Mouse (Mus musculus) neural tube, embryonic 12.5 days (tissue): ENCODE results near the gene Elob. TPM values are rescaled to one million over a fixed set of nuclear protein-coding genes. Genes with fewer than 3 reads are reported as not detected.
A peak's percentile ranks its signal among the peaks of the same experiment; 100 is the strongest.

Source experiments
- ATAC-seq: fragments of 200-750 bp; cut with Nextera tagmentation; 2 replicates; pipeline ENCODE4 v1.8.0; 2017; ENCODE audit warnings: low read depth, mild to moderate bottlenecking, moderate TSS enrichment, moderate library complexity; ENCODE audit not compliant: low FRiP score
- H3K27ac ChIP-seq: fragments of 300-500 bp; sonication (generic); 2 replicates; pipeline ENCODE4 v1.5.1; 2016
- H3K27me3 ChIP-seq: fragments of 300-500 bp; sonication (generic); replicated peaks from 2 replicates; pipeline ENCODE4 v1.6.1; 2016; ENCODE audit warnings: mild to moderate bottlenecking
- H3K36me3 ChIP-seq: fragments of 300-500 bp; sonication (generic); 2 replicates; pipeline ENCODE4 v1.6.1; 2016; ENCODE audit warnings: mild to moderate bottlenecking
- H3K4me1 ChIP-seq: fragments of 300-500 bp; sonication (generic); 2 replicates; pipeline ENCODE4 v1.6.1; 2016
- H3K4me2 ChIP-seq: fragments of 300-500 bp; sonication (generic); replicated peaks from 2 replicates; pipeline ENCODE4 v1.6.1; 2016; ENCODE audit warnings: mild to moderate bottlenecking
- H3K4me3 ChIP-seq: fragments of 300-500 bp; sonication (generic); 2 replicates; pipeline ENCODE4 v1.5.1; 2016
- H3K9ac ChIP-seq: fragments of 300-500 bp; sonication (generic); 2 replicates; pipeline ENCODE4 v1.6.1; 2016; ENCODE audit warnings: mild to moderate bottlenecking
- H3K9me3 ChIP-seq: fragments of 300-500 bp; sonication (generic); 2 replicates; pipeline ENCODE4 v1.6.1; 2016; ENCODE audit warnings: mild to moderate bottlenecking
- WGBS: fragments of 180-500 bp; shearing (Covaris S2); methylation state at CpG from one replicate; pipeline ENCODE4 v1.1.7; 2016; 5-methylcytosine and 5-hydroxymethylcytosine counted together
- polyA plus RNA-seq: library from polyadenylated mRNA; unstranded; fragments of >200 nt; fragmentation: Nextera tagmentation; extraction: Ambion mirVana; gene quantifications from 2 replicates; pipeline ENCODE4 v1.2.1, GENCODE M21; 2016

Elob gene
- polyA plus RNA-seq, 1 experiment from 2014 or later: 1,078 TPM

DNA sequence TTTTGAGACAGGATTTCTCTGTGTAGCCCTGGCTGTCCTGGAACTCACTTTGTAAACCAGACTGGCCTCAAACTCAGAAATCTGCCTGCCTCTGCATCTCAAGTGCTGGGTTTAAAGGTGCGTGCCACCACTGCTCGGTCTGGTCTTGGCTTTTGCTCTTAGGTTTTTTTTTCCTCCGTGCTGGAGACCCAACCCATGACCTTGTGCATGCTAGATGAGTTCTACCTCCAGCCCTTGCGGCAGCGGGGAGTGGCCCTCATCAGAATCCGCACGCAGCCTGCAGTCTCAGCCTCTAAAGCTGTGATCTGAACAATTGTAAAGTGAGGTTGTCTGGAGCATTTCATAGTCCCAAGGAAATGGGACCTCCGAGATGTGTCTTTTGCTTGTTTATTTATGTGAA, 33.6 kb downstream of the Elob start:
- H3K36me3 ChIP-seq: no peaks in the 10 kb centered on the region
- no peak overlapping the region for H3K27ac ChIP-seq
- H3K9ac ChIP-seq: no peak overlapping the region
- ATAC-seq: no peak
- no peak overlapping the region for H3K4me3 ChIP-seq
- H3K4me1 ChIP-seq: peaks cover 8% of the 10 kb centered on the region; the same call in 1 of the 2 replicates
- H3K9me3 ChIP-seq: no peaks in the 10 kb centered on the region
- no peaks in the 10 kb centered on the region for H3K27me3 ChIP-seq
- WGBS: 95% methylated on average over 8 of the region's 8 CpGs
- H3K4me2 ChIP-seq: no peak overlapping the region

DNA sequence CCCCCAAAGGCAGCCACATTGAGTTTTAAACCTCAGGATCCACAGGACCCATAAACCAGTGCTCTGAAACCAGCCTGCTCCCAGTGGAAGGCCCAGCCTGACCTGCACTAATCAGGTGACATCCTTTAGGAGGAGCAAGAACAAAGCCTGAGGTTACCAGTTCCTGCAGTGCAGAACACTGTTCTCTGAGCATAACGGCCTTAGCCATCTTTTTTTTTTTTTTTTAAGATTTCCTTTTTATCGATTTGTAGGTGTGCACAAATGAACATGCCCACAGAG, 37.9 kb downstream of the Elob start:
- 53% methylated on average over 2 of the region's 2 CpGs for WGBS
- no peak; the same call in 1 of the 2 replicates for ATAC-seq
- no peaks in the 10 kb centered on the region for H3K9me3 ChIP-seq
- peak overlapping the region; percentile 82 for H3K27ac ChIP-seq
- H3K9ac ChIP-seq: peak overlapping the region; percentile 69
- no peaks in the 10 kb centered on the region for H3K27me3 ChIP-seq
- H3K36me3 ChIP-seq: no peaks in the 10 kb centered on the region
- peak overlapping the region; percentile 65 for H3K4me2 ChIP-seq
- no peak overlapping the region for H3K4me3 ChIP-seq
- peaks cover 12% of the 10 kb centered on the region for H3K4me1 ChIP-seq

DNA sequence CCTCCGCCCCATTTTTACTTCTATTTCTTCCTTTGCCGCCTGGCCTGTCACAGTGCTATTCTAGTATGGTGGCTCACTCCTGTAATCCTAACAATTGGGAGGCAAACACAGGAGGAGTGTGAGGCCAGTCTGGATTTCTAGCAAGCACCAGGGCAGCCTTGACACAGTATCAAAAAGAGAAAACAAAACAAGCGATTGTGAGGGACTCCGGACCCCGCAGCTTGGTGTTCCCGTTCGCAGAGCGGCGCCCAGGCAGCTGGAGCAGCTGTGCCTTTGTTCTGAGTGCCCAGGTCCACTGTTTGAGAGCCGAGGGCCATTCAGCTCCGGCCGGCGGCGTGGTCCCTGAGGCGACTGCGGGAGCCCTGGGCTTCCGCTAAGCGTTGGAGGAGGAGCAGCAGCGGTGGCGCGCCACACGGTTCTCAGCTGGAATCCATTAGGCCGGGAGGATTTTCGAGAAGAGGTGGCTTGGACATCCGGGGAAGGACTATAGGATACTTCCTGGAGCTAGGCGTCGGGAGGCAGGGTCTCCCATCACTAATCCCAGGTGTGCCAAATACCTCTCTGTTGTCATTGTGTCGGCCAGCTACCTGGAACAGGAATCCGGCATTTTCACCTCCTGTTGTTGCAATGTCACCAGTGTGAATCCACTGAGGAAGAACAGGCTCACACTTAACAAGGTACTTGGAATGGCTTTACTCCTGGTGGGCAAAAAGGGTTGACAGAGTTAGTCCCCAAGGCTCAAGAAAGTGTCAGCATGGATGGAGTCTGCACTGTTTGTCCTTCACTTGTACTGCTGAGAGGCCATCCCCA, 38.5 kb downstream of the Elob start, which contains the start of gene Srrm2:
Gene Srrm2 (plus strand): TSS at position 264 of the 810 bp plus-strand sequence.
- Histone ChIP-seq H3K36me3 (no peaks in the 10 kb centered on the region), H3K9ac (peak within 1 kb of the TSS; percentile 69), H3K4me1 (peaks cover 13% of the 10 kb centered on the region), H3K27me3 (no peaks in the 10 kb centered on the region), H3K4me2 (peak within 1 kb of the TSS; percentile 65), H3K4me3 (peak within 1 kb of the TSS; percentile 32), H3K27ac (peak within 1 kb of the TSS; percentile 82), H3K9me3 (no peaks in the 10 kb centered on the region)
- WGBS: 3% methylated on average over 29 of the region's 29 CpGs
- peak; percentile 35; the same call in 1 of the 2 replicates for ATAC-seq

DNA sequence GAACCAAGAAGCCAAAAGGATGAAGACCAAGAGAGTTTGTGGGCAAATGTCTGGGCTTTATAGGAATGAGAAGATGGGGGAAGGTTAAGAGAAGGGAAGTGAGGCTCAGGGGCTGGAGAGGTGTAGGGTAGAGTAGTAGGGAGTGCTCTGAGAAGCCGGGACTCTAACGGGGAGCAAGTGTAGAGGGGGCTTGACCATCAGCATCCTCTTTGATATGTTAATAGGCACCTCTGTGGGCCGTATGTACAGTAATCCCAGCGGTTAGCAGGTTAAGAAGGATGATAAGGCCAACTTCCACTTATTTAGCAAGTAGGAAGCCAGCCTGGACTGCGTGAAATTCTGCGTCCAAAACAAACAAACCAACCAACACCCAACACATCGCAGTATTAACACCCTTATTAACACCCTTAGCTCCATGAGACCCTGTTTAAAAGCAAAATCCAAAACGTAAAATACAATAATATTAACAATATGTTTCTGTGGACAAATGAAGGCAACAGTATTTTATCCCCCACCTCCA, 39.1 kb downstream of the Elob start:
- Histone ChIP-seq H3K4me2 (peak overlapping the region; percentile 65), H3K36me3 (no peaks in the 10 kb centered on the region), H3K4me1 (peaks cover 15% of the 10 kb centered on the region), H3K27me3 (no peaks in the 10 kb centered on the region), H3K4me3 (no peak overlapping the region; the same call in 1 of the 2 replicates), H3K9ac (peak overlapping the region; percentile 69), H3K9me3 (no peaks in the 10 kb centered on the region), H3K27ac (peak overlapping the region; percentile 82)
- 17% methylated on average over 8 of the region's 8 CpGs for WGBS
- ATAC-seq: no peak

DNA sequence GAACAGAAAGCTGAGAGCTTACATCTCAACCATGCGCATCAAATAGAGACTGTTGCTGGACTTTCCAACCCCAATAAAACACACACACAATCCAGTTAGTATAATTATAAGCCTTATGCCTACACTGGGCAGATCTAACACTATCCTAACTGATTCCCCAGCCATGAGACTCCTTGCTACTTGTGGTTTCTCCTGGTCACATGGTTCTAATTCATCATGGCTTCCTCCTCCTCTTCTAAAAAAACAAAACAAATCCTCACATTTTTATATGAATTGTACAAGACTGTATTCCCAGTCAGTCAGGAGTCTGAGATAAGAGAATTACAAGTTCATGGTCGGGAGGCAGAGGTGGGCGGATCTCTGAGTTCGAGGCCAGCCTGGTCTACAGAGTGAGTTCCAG, 40.0 kb downstream of the Elob start:
- H3K27ac ChIP-seq: no peak overlapping the region
- H3K27me3 ChIP-seq: no peaks in the 10 kb centered on the region
- 87% methylated on average over 4 of the region's 4 CpGs for WGBS
- no peak overlapping the region for H3K9ac ChIP-seq
- no peaks in the 10 kb centered on the region for H3K9me3 ChIP-seq
- peaks cover 15% of the 10 kb centered on the region for H3K4me1 ChIP-seq
- no peaks in the 10 kb centered on the region for H3K36me3 ChIP-seq
- ATAC-seq: no peak
- no peak overlapping the region for H3K4me3 ChIP-seq
- no peak overlapping the region for H3K4me2 ChIP-seq

DNA sequence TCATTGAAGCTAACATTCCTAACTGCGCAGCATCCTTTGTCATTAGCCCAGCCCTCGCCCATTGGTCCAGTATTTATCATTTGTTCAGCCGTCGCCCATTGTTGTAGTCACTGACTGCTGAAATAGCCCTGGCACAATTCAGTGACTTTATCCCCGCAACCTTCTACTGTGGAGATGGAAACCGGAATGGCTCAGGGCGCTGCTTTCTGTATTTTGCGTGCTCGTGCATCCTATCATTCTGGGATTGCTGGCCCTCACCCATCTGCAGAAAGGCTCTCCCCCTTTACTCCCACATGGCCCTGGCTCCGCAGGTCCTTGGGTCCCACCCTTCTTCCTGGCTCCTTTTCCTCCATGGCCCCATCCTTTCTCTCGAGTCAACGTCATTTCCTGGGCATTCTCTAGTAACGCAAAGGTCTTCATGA, 42.4 kb downstream of the Elob start:
- no peaks in the 10 kb centered on the region for H3K9me3 ChIP-seq
- peak; percentile 57 for ATAC-seq
- peak overlapping the region; percentile 62 for H3K4me3 ChIP-seq
- H3K4me2 ChIP-seq: peak overlapping the region; percentile 81
- 13% methylated on average over 13 of the region's 13 CpGs for WGBS
- H3K36me3 ChIP-seq: no peaks in the 10 kb centered on the region
- peak overlapping the region; percentile 52; the same call in 1 of the 2 replicates for H3K9ac ChIP-seq
- no peaks in the 10 kb centered on the region for H3K27me3 ChIP-seq
- peak overlapping the region; percentile 72; the same call in 1 of the 2 replicates for H3K27ac ChIP-seq
- peaks cover 15% of the 10 kb centered on the region for H3K4me1 ChIP-seq

DNA sequence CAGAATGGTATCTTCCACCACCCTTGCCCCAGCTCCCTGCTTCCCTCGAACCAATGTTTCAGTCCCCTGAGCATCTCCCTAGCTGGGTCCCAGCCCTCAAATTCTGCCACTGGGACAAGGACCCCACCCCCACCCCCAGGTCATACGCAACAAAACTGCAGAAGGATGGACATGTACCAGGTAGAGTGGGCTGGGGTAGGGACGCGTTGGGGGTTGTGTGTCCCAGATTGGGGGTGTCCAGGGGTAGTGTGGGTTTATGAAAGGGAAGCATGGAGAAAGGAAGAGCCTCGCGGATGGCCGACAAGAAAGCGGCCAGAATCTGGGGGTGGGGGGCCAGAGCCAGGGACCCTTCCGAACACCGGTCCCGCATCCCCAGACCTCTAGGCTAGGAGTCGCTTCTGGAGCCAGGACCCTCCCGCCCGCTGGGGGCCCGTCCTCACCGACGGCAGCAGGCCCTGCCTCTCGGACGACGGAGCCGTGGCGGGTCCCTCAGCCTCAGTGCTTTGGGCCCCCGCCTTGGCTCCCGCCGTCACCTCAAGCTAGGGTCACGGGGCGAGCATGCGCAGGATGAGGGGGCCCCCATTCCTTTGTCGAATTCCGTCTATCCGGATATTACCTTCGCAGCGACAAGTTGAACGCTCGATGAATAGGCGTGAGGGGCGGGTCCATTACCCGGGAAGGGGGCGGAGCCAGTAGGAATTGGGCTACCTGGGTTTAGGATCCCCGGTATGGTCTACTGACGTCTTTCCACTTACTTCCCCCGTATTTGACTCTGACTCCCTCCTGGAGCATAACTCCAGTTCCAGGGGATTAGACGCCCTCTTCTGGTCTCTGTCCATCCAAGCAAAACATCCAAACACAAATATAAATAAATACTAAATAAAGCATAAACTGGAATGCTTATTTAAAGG, 43.1 kb downstream of the Elob start, which contains the start of gene Flywch2:
Gene Flywch2 (minus strand): TSS at position 521 of the 911 bp plus-strand sequence.
- Histone ChIP-seq H3K4me3 (peak within 1 kb of the TSS; percentile 62), H3K9ac (peak within 1 kb of the TSS; percentile 75), H3K9me3 (no peaks in the 10 kb centered on the region), H3K27ac (peak within 1 kb of the TSS; percentile 72; the same call in 1 of the 2 replicates), H3K36me3 (no peaks in the 10 kb centered on the region), H3K27me3 (no peaks in the 10 kb centered on the region), H3K4me1 (peaks cover 13% of the 10 kb centered on the region), H3K4me2 (peak within 1 kb of the TSS; percentile 81)
- ATAC-seq: peak; percentile 83
- 2% methylated on average over 43 of the region's 43 CpGs for WGBS

DNA sequence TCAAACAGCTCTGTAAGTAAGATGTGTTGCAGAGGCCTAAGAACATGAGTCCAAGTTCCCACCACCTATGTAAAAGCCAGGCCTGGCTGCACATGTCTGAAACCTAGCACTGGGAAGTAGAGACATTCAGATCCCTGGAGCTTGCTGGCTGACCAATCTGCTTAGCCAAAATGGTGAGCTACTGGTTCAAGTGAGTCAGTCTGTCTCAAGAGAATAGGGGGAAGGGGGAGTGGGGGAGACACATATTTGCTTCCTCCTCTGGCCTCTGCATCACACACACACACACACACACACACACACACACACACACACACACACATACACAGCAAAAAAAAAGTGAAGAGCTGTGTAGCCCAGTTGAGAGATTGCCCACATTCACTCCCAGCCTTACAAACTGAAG, 45.6 kb downstream of the Elob start:
- H3K9ac ChIP-seq: no peak overlapping the region
- no peaks in the 10 kb centered on the region for H3K9me3 ChIP-seq
- no peak overlapping the region for H3K4me2 ChIP-seq
- H3K27ac ChIP-seq: no peak overlapping the region
- no peaks in the 10 kb centered on the region for H3K27me3 ChIP-seq
- peaks cover 8% of the 10 kb centered on the region; the same call in 1 of the 2 replicates for H3K4me1 ChIP-seq
- no peak for ATAC-seq
- peaks cover 2% of the 10 kb centered on the region; the same call in 1 of the 2 replicates for H3K36me3 ChIP-seq
- H3K4me3 ChIP-seq: no peak overlapping the region

DNA sequence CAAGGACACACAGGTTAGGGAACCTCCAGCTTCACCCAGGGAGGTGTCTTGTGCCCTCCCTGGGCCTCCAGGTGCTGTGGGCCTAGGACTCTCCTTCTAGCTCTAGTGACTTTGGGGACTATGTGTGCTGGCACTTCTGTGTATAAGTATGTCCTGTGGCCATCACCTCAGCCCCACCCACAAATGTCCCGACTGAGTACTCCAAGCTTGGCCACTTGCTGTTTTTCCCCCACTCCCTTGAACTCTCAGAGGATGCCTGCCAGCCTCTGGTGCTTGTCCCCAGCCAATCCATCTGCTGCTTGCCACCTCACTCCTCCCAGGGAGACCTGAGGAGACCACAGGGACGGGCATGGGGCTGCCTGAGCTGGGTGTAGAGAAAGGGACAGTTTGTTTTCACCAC, 50.5 kb downstream of the Elob start:
- no peak overlapping the region for H3K4me2 ChIP-seq
- no peak overlapping the region for H3K9ac ChIP-seq
- no peak overlapping the region for H3K4me3 ChIP-seq
- no peaks in the 10 kb centered on the region for H3K9me3 ChIP-seq
- 74% methylated on average over 2 of the region's 2 CpGs for WGBS
- ATAC-seq: no peak
- no peaks in the 10 kb centered on the region for H3K27me3 ChIP-seq
- no peak overlapping the region for H3K27ac ChIP-seq
- 0 out of 2 replicates have a peak, but pooled peaks cover 4% of the 10 kb centered on the region for H3K4me1 ChIP-seq
- H3K36me3 ChIP-seq: peaks cover 12% of the 10 kb centered on the region

DNA sequence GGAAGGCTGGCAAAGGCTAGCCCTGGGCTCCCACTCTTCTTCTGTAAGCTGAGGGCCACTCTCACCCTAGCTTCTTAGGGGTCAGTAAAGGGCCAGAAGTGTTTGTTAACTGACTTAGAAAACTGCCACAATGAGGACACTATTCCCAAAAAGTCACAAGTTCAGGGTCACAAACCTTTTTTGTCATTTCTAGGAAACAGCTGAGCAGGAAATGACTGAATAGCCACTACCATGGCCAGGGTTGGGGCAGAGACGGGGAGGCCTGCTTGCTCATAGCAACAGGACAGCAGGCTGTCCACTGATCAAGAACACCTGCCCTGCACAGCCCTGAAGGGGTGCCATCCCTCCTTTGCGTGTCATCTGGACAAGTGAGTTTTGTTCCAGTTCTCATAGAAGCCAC, 51.8 kb downstream of the Elob start:
- no peak for ATAC-seq
- Histone ChIP-seq H3K4me1 (0 out of 2 replicates have a peak, but pooled peaks cover 4% of the 10 kb centered on the region), H3K27ac (no peak overlapping the region), H3K9ac (no peak overlapping the region), H3K4me3 (no peak overlapping the region), H3K36me3 (peaks cover 12% of the 10 kb centered on the region), H3K27me3 (no peaks in the 10 kb centered on the region), H3K9me3 (no peaks in the 10 kb centered on the region), H3K4me2 (no peak overlapping the region)
- 88% methylated on average over 2 of the region's 2 CpGs for WGBS

DNA sequence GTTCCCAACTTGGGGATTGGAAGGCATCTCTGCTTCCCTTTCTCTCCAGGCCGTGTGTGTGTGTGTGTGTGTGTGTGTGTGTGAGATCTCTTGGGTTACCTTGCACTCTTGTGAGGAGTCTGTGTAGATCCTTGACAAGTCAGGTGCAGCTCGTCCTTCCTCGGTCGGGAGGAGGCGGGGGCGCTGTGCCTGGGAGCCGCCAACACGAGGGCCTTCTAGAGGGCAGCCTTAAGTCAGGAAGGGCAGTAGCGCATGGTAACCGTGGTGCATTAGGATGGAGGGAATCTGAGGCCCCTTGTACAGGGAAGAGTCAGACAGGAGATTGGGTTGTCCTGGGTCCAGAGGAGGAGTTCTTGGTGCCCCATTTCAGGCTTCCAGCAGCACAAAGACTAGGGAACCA, 52.7 kb downstream of the Elob start:
- Histone ChIP-seq H3K9me3 (no peaks in the 10 kb centered on the region), H3K27me3 (no peaks in the 10 kb centered on the region), H3K4me1 (0 out of 2 replicates have a peak, but pooled peaks cover 4% of the 10 kb centered on the region), H3K27ac (no peak overlapping the region), H3K9ac (no peak overlapping the region), H3K4me3 (no peak overlapping the region), H3K4me2 (no peak overlapping the region), H3K36me3 (peaks cover 12% of the 10 kb centered on the region)
- 78% methylated on average over 10 of the region's 10 CpGs for WGBS
- ATAC-seq: no peak
